Mouse (Mus musculus) lung, postnatal 0 days (tissue): ENCODE data around the gene Kif13a.

Experiments
- CTCF ChIP-seq: IDR thresholded peaks from 2 replicates; pipeline ENCODE4 v1.5.1; 2016; ENCODE audit warnings: antibody characterized with exemption, mild to moderate bottlenecking
- EP300 ChIP-seq: IDR thresholded peaks from 2 replicates; pipeline ENCODE4 v1.6.1; 2016; ENCODE audit warnings: antibody characterized with exemption, mild to moderate bottlenecking, control low read depth

GRCm38 (mm10) chr13:46886497-46887261 lies 43.0 kb downstream of the Kif13a start:
- TF ChIP-seq CTCF: no peak
- TF ChIP-seq EP300: no peak
